Mouse (Mus musculus): ENCODE measurements around the gene Uqcrc1.

DNA sequence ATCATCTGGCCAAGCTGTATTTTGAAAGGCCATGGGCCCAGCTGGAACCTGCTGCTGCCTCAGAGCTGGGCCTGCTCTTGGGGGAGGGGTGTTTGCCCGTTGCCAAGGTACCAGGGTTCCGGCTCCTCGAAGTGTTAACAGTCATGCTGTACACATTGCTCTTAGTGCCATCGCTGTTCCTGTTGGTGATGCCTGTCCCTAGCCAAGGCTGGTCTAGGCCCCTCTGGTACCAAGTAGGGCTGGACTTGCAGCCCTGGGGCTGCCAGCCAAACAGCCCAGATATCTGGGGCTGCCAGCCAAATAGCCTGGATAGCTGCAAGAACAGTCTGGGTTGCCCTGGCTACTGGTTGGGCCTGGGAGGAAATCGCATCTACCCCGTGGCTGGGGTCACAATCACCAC, 21.9 kb upstream of the Uqcrc1 start, which contains the start of gene Tmem89:
- TF ChIP-seq EP300 (IDR thresholded peaks at IDR 0.05; ENCODE audit: low read depth) (no peak), CTCF (IDR thresholded peaks at IDR 0.05; ENCODE audit: low read depth) (no peak)
